Mouse (Mus musculus): ENCODE data around the gene Dlgap1.

DNA sequence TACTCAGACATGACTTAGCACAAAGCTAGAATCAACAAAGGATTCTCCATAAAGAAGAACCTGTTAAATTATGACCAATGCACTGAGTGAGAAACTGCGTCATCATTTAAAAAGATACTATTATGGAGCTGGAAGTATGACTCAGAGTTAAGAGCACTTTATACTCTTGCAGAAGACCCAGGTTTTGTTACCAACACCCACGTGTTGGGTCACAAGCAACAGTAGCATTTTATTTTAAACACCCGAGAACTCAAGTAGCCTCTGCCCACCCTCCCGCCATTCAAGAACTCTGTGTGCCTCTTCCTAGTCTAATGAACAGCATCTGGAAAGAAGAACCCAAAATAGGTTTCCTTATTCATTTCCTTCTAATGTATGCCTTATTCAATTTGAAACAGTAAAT is 514.8 kb downstream of the Dlgap1 start:
- TF ChIP-seq CTCF (conservative IDR thresholded peaks at IDR 0.05; ENCODE audit: low read length) (no peak), POU5F1 (IDR thresholded peaks at IDR 0.05; ENCODE audit: borderline replicate concordance, low read length) (no peak), NANOG (IDR thresholded peaks at IDR 0.05; ENCODE audit: borderline replicate concordance, low read length) (no peak)
